Mouse (Mus musculus): ENCODE results near the gene Zfpm1. TPM values are rescaled to one million over a fixed set of nuclear protein-coding genes. Genes with fewer than 3 reads are reported as not detected.
A peak's percentile ranks its signal among the peaks of the same experiment; 100 is the strongest.

Gene Zfpm1
- polyA plus RNA-seq (2015; fragmentation: Nextera tagmentation; extraction: Ambion mirVana), result 1.5 and 1.8 TPM in 2 replicates

DNA sequence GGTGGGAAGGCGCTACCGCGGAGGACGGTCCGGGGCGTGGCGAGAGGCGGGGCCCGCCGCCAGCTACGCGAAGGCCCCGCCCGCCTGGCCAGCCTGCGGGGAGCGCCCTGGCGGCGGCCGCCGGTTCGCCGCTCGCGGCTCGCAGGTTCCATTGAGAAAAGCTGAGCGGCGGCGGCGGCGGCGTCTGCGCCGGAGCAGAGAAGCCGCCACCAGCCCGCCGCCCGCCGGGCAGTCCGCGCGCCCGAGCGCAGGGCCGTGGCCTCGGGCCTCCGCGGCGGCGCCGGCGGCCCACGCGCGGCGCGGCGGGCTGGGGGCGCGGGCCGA, at the start of gene Zfpm1:
TSS of gene Zfpm1 (plus strand) at position 107 of the 324 bp plus-strand sequence.
- H3K4me3 ChIP-seq, result peak within 1 kb of the TSS; percentile 57
- peaks cover 32% of the 10 kb centered on the region for H3K4me1 ChIP-seq
- H3K9ac ChIP-seq, result peak within 1 kb of the TSS; percentile 54
- peak within 1 kb of the TSS; percentile 98 for H3K4me2 ChIP-seq
- no peaks in the 10 kb centered on the region for H3K9me3 ChIP-seq
- no peaks in the 10 kb centered on the region for H3K36me3 ChIP-seq (replicated peaks)
- ATAC-seq (replicated peaks), result no peak; the same call in 1 of the 2 replicates
- peaks cover 12% of the 10 kb centered on the region; the same call in 1 of the 2 replicates for H3K27me3 ChIP-seq (replicated peaks)
- 0% methylated on average over 47 of the region's 60 CpGs for WGBS
- H3K27ac ChIP-seq, result peak within 1 kb of the TSS; percentile 55

DNA sequence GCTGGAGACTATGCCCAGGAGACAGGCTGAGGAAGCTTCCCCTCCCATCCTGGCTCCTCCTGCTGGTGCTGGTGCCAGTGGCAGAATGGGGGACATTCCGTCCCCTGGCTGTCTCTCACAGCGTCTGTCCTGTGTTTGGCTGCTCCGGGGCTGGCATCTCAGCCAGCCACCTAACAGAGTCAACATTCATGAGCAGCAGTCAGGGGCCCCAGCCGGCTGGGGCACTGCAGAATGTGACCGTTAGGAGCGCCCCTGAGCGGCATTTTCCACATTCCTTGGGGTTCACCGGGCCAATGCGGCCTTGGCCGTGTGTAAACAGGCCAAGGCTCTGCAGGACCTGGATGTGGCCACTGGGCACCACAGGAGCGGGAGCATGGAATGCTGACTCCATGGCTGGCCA, 47.9 kb upstream of the Zfpm1 start:
- no peak for ATAC-seq (replicated peaks)
- Histone ChIP-seq H3K9ac (no peak overlapping the region), H3K4me3 (no peak overlapping the region), H3K27ac (no peak overlapping the region), H3K27me3 (replicated peaks) (peaks cover 21% of the 10 kb centered on the region), H3K36me3 (replicated peaks) (no peaks in the 10 kb centered on the region), H3K4me1 (peaks cover 17% of the 10 kb centered on the region), H3K9me3 (no peaks in the 10 kb centered on the region), H3K4me2 (no peak overlapping the region)
- 34% methylated on average over 11 of the region's 11 CpGs for WGBS

- no peaks in the 10 kb centered on the region for H3K4me1 ChIP-seq
- H3K4me2 ChIP-seq, result no peak overlapping the region
- no peak overlapping the region for H3K4me3 ChIP-seq
- peaks cover 2% of the 10 kb centered on the region for H3K27me3 ChIP-seq (replicated peaks)
- no peak for ATAC-seq (replicated peaks)
- 86% methylated on average over 3 of the region's 3 CpGs for WGBS
- no peaks in the 10 kb centered on the region for H3K9me3 ChIP-seq
- H3K27ac ChIP-seq, result no peak overlapping the region
- H3K9ac ChIP-seq, result no peak overlapping the region
- H3K36me3 ChIP-seq (replicated peaks), result no peaks in the 10 kb centered on the region
These were observed 45.4 kb upstream of the Zfpm1 start for GRCm38 (mm10) chr8:122236521-122236920.

GRCm38 (mm10) chr8:122238225-122238624, 43.7 kb upstream of the Zfpm1 start:
- Histone ChIP-seq H3K9me3 (no peaks in the 10 kb centered on the region), H3K36me3 (replicated peaks) (no peaks in the 10 kb centered on the region), H3K9ac (no peak overlapping the region), H3K27ac (no peak overlapping the region), H3K4me2 (no peak overlapping the region), H3K4me1 (no peaks in the 10 kb centered on the region), H3K27me3 (replicated peaks) (no peaks in the 10 kb centered on the region), H3K4me3 (no peak overlapping the region)
- ATAC-seq (replicated peaks), result no peak
- WGBS, result 88% methylated on average over 11 of the region's 11 CpGs

DNA sequence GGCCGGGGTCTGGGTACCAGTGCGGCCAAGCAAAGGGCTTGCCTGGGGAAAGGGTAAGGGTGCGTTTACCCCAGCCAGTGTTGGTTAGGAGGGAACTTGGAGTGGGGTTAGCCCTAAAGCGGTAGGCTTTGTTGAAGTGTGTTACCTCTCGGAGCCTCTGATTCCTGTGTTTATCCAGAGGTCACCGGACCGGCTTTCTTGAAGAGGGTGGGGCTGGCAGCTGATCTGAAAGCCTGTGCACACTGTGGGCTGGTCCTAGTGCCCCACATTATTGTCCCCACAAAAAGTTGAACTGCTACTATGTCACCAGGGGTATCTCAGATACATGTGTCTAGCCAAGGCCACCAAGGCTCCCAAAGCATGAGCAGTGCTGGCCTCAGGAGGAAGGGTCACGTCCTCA, 43.2 kb upstream of the Zfpm1 start:
- no peak for ATAC-seq (replicated peaks)
- H3K36me3 ChIP-seq (replicated peaks), result no peaks in the 10 kb centered on the region
- H3K4me1 ChIP-seq, result no peaks in the 10 kb centered on the region
- no peak overlapping the region for H3K4me3 ChIP-seq
- H3K27me3 ChIP-seq (replicated peaks), result no peaks in the 10 kb centered on the region
- WGBS, result 78% methylated on average over 8 of the region's 8 CpGs
- no peak overlapping the region for H3K4me2 ChIP-seq
- no peak overlapping the region for H3K9ac ChIP-seq
- no peaks in the 10 kb centered on the region for H3K9me3 ChIP-seq
- H3K27ac ChIP-seq, result no peak overlapping the region

- Histone ChIP-seq H3K4me2 (no peak overlapping the region), H3K4me3 (no peak overlapping the region), H3K4me1 (no peaks in the 10 kb centered on the region), H3K36me3 (replicated peaks) (no peaks in the 10 kb centered on the region), H3K9ac (no peak overlapping the region), H3K27ac (no peak overlapping the region), H3K27me3 (replicated peaks) (no peaks in the 10 kb centered on the region), H3K9me3 (no peaks in the 10 kb centered on the region)
- WGBS, result 87% methylated on average over 16 of the region's 16 CpGs
- ATAC-seq (replicated peaks), result no peak
These were observed 41.5 kb upstream of the Zfpm1 start for GRCm38 (mm10) chr8:122240241-122241026.

DNA sequence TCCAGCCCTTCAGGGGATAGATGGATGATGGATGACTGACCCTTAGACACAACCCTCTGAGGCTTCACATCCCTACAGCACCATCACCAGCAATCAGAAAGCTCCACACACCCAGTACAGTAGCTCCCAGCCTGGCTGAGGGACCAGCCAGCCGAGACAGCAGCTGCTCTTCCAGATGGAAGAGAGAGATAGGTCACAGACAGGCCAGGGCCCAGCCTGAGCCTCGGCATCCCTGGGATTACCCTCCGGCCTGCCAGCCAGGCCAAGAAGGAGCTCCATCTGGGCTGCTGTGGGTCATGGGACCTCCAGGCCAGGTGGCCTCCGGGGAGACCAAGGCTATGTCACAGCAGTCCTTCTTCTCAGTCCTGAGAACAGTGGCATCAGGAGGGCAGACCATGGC, 38.6 kb upstream of the Zfpm1 start:
- H3K4me1 ChIP-seq, result no peaks in the 10 kb centered on the region
- no peak overlapping the region for H3K4me3 ChIP-seq
- no peak overlapping the region for H3K9ac ChIP-seq
- no peaks in the 10 kb centered on the region for H3K36me3 ChIP-seq (replicated peaks)
- no peak overlapping the region for H3K27ac ChIP-seq
- no peaks in the 10 kb centered on the region for H3K9me3 ChIP-seq
- no peak overlapping the region for H3K4me2 ChIP-seq
- no peaks in the 10 kb centered on the region for H3K27me3 ChIP-seq (replicated peaks)
- no peak for ATAC-seq (replicated peaks)
- WGBS, result 79% methylated on average over 4 of the region's 4 CpGs

DNA sequence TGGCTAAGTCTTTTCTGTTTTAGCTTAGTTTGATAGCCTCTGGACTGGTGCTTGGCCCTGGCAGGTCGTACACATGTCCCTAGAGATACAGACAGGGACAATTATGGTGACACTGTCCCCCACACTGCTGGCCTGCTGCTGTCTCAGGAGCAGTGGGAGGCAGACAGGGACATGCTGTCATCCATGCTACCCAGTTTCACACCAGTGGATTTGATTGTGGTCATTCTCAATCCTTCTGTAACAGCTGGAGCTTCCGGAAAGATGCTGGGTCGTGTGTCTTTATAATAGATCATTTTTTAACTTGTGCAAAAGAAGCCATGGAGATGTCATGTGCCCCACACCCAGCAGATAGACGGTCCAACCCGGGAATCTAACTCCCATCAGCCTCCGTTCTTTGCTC, 36.8 kb upstream of the Zfpm1 start:
- Histone ChIP-seq H3K27ac (no peak overlapping the region), H3K4me3 (no peak overlapping the region)
- no peak for ATAC-seq (replicated peaks)

GRCm38 (mm10) chr8:122246257-122247211, 35.4 kb upstream of the Zfpm1 start:
- no peaks in the 10 kb centered on the region for H3K4me1 ChIP-seq
- H3K36me3 ChIP-seq (replicated peaks), result no peaks in the 10 kb centered on the region
- WGBS, result 49% methylated on average over 12 of the region's 12 CpGs
- ATAC-seq (replicated peaks), result no peak
- no peak overlapping the region for H3K4me2 ChIP-seq
- H3K9ac ChIP-seq, result no peak overlapping the region
- no peaks in the 10 kb centered on the region for H3K9me3 ChIP-seq
- no peak overlapping the region for H3K4me3 ChIP-seq
- H3K27ac ChIP-seq, result no peak overlapping the region
- no peaks in the 10 kb centered on the region for H3K27me3 ChIP-seq (replicated peaks)

More for the DNA sequence above, 36.8 kb upstream of the Zfpm1 start:
- H3K27me3 ChIP-seq (replicated peaks), result no peaks in the 10 kb centered on the region
- H3K9ac ChIP-seq, result no peak overlapping the region
- no peaks in the 10 kb centered on the region for H3K4me1 ChIP-seq
- H3K36me3 ChIP-seq (replicated peaks), result no peaks in the 10 kb centered on the region
- WGBS, result 76% methylated on average over 6 of the region's 6 CpGs
- H3K4me2 ChIP-seq, result no peak overlapping the region
- H3K9me3 ChIP-seq, result no peaks in the 10 kb centered on the region

GRCm38 (mm10) chr8:122251739-122252138, 30.2 kb upstream of the Zfpm1 start:
- Histone ChIP-seq H3K9ac (no peak overlapping the region), H3K4me1 (no peaks in the 10 kb centered on the region), H3K9me3 (no peaks in the 10 kb centered on the region), H3K4me3 (no peak overlapping the region), H3K36me3 (replicated peaks) (no peaks in the 10 kb centered on the region), H3K4me2 (no peak overlapping the region), H3K27ac (no peak overlapping the region), H3K27me3 (replicated peaks) (no peaks in the 10 kb centered on the region)
- no peak for ATAC-seq (replicated peaks)
- WGBS, result 100% methylated on average over 1 of the region's 1 CpGs

GRCm38 (mm10) chr8:122252366-122252765, 29.6 kb upstream of the Zfpm1 start:
- Histone ChIP-seq H3K4me3 (no peak overlapping the region), H3K4me1 (no peaks in the 10 kb centered on the region), H3K9me3 (no peaks in the 10 kb centered on the region), H3K27ac (no peak overlapping the region), H3K4me2 (no peak overlapping the region), H3K27me3 (replicated peaks) (no peaks in the 10 kb centered on the region), H3K9ac (no peak overlapping the region), H3K36me3 (replicated peaks) (no peaks in the 10 kb centered on the region)
- WGBS, result 64% methylated on average over 5 of the region's 5 CpGs
- ATAC-seq (replicated peaks), result no peak

DNA sequence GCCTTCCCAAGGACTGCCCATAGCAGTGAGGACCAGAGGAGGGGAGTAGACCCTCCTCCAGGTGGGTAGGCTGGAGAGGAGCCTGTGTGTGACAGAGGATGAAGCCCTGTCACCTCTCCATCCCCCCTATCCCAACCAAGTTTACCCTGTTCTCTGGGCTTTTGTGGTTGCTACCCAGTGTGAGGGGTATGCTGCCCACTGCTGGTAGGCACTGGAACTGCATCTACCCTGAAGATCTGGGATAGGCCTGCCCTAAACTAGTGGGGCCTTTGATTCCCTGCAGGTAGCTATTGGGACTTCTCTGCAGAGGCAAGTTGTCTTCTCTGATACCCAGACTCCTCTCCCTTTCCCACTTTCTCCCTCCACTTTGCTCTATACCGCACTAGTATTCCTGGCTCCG, 22.6 kb upstream of the Zfpm1 start:
- 0 out of 2 replicates have a peak, but pooled peaks cover 1% of the 10 kb centered on the region for H3K4me1 ChIP-seq
- ATAC-seq (replicated peaks), result no peak
- no peak overlapping the region for H3K4me3 ChIP-seq
- no peaks in the 10 kb centered on the region for H3K36me3 ChIP-seq (replicated peaks)
- H3K9me3 ChIP-seq, result no peaks in the 10 kb centered on the region
- H3K27me3 ChIP-seq (replicated peaks), result no peaks in the 10 kb centered on the region
- WGBS, result 44% methylated on average over 2 of the region's 2 CpGs
- no peak overlapping the region for H3K4me2 ChIP-seq
- H3K27ac ChIP-seq, result no peak overlapping the region
- no peak overlapping the region for H3K9ac ChIP-seq

All from midbrain, embryonic 15.5 days (tissue).